Mouse (Mus musculus) CD4-positive naive resting alpha-beta T cell, adult 57 days (primary cell): ENCODE data around the gene Utp11. TPM values are rescaled to one million over a fixed set of nuclear protein-coding genes. Genes with fewer than 3 reads are reported as not detected.

Experiments used
- total RNA-seq: library from RNA; stranded (reverse); gene quantifications from one replicate; pipeline ENCODE4 v1.2.4, GENCODE M21; 2023

Gene Utp11
- 24.5 TPM for total RNA-seq

DNA sequence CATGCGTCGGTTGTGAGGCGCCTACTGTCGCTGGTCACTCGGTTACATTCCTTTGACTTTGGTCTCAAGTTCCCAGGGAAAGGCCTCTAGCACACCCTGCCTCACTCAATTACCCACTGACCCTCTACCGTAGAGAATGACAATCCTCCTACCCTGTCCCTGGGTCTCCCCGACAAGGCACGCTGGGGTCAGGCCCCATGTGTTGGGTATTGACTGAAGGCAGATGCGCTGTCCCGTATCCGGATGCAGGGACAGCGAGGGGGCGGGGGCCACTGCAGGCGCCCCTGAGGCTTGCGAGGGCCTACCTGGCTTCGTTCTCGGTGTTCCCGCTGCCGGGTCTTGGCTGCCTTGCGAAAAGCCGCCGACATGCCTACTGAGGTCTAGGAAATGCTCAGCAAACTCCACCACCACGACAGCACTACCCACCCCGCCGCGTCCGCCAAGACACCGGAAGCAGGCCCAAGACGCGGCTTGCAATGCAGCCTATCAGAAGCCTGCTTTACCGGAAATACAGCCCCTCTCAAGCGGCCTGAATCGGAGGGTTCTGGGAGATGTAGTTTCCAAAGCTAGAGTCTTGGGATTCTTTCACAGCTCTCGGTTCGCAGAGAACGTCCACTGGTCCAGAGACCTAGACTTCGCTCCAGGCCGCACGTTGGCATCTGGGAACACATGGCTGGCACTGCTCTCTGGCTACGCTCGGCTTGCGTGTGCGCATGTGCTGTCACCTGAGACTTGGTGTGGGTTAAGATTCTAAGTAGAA lies at the start of gene Utp11:
TSS of gene Utp11 (minus strand) at position 466 of the 760 bp plus-strand sequence.

DNA sequence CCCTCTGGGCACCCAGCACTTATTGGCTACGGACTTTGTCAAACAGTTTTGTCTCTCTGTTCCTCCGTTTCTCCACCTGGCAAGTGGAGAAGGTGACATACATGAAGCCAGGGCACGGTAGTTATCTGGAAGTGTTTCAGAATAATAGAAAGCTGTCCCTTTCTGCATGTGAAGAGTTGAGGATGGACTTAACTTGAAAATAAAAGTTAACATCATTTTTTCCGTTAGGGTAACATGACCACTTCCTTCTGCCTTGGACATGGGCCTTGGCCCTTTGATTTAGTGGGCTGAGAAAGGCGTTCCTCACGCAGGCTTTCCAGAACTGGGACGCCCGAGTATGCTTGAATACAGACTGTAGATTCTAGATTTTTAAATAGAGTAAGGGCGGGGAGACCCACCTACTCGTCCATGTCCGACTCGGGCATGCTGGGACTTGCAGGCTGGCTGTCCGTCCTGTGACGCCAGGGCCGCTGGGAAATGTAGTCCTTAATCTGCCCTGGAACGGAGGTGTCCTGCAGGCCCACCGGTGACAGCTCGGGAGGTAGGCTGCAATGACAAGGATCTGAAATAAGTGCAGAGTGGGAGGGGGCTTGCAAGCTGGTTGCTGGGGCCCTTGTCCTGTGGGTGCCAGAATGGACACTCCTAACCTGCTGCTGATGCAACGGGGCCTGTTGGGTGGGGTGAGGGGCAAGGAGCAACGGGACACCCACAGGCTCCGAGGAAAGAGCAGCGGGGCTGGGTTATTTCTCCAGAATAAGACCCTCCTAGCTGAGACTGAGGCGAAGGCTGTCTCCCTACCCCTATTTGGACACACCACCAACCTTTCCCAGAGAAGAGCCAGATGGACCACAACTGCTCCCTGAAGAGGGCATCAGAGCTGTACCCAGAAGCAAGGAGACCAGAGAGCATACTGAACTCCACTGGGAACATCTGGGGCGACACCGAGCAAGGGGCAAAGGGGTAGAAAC lies 48.3 kb upstream of the Utp11 start, which contains the start of gene Inpp5b:
TSS of gene Inpp5b (plus strand) at position 475 of the 968 bp plus-strand sequence.

DNA sequence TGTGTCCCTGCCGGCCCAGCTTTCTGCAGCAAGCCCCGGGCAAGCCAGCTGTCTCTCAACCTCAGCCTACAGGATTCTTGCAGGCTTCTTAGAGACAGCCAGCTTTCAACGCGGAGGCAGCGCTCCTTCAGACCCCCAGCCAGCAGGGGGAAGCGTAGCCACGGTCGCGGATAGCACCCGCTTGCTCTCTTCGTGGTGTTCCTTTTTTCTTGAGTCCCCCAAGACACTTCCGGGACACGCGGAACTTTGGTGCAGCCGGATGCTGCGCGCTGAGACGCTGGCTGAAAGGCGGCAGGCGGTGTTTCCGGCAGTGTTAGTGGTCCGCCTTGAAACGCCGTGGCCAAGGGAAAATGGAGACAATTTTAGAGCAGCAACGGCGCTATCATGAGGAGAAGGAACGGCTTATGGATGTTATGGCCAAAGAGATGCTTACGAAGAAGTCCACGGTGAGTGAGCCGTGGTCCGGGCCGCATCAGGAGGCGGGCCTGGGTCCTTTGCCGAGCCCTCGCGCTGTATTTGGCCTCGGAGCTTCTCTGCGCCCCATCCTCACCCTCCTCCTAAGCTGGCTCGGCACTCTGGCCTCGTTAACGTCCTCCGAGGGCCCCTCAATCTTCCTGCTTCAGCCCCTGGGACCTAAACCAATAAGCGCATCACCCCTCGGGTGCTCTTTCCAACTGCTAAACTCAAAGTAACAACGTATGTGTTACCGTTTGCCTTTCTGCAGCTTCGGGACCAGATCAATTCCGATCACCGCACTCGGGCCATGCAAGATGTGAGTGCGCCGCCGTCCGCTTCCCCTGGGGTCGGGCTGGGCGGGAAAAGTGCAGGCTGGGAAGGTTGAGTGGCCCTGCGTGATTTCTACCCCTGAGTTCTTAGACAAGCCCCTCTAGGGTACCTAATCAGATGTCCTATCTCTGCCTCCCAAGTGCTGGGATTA lies 21.4 kb upstream of the Utp11 start, which contains the start of gene Sf3a3:
TSS of gene Sf3a3 (plus strand) at position 232 of the 937 bp plus-strand sequence.

DNA sequence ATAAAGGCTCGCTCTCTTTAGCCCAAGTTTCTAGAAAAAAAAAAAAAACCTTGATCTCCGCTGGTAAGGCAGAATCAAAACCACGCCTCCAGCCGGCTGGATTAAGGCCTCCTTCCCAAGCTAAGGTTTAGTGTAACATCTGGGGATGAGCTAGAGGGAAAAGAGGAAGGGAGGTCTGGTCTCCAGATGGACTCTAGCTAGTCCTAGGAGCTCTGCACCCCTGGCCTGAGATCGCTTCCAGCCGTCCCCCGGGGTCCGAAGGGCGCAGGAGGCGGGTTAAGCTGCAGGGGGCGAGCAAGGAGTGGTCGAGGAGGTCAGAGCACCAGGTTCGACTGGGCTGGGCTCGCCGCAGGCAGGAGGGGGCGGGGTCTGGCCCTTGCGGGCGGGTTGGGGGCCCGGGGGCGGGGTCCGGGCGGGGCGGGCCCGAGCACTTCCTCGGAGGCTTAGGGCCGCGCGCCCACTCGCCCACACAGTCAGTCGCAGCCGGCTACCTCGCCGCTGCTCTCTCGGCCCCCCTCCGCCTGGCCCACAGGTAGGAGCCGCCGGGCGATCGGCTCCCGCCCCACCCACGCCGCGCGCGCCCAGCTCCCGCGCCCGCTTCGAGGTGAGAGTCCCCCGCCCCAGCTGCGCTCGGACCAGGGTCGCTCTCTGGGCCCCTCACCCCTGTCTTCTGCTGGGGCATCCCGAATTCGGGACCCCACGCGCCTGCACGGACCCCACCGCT lies 7.0 kb upstream of the Utp11 start, which contains the start of gene Fhl3:
TSS of gene Fhl3 (plus strand) at position 454 of the 724 bp plus-strand sequence.

DNA sequence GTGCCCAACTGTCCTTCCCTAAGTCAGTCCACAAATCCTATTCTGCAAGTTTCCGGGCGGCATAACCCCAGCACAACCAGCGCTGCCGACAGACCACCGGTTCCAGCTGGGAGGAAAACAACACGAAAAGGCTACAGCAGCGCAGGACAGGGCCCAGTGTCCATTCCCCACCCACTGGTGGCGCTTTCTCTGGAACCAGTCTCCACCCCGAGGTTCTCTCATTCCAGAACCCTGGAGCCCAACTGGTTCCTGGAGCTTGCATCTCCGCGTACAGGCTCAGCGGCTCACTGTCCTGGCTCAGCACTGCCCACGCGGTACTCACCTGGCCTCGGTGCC lies 36.9 kb downstream of the Utp11 start, which contains the start of gene Pou3f1:
TSS of gene Pou3f1 (plus strand) at position 290 of the 336 bp plus-strand sequence.

Other genes with a start within 250 kb of the Utp11 start
- not detected for gene 3100002H09Rik, start 82.8 kb downstream of the Utp11 start, total RNA-seq
- gene Pou3f1, start 36.8 kb downstream of the Utp11 start, total RNA-seq: not detected
- 16.4 TPM for gene Fhl3, start 7.1 kb upstream of the Utp11 start, total RNA-seq
- 60.7 TPM for gene Sf3a3, start 21.2 kb upstream of the Utp11 start, total RNA-seq
- 101 TPM for gene Inpp5b, start 48.2 kb upstream of the Utp11 start, total RNA-seq
- gene Mtf1, start 108.5 kb upstream of the Utp11 start, total RNA-seq: 31.7 TPM
- 93.8 TPM for gene Yrdc, start 157.1 kb upstream of the Utp11 start, total RNA-seq
- 16.4 TPM for gene 1110065P20Rik, start 157.6 kb upstream of the Utp11 start, total RNA-seq
- gene Maneal, start 168.6 kb upstream of the Utp11 start, total RNA-seq: 3.6 TPM
- not detected for gene Epha10, start 187.3 kb upstream of the Utp11 start, total RNA-seq
- gene 9930104L06Rik, start 243.4 kb upstream of the Utp11 start, total RNA-seq: 22.6 TPM
- 1.8 TPM for gene Cdca8, start 245.7 kb upstream of the Utp11 start, total RNA-seq